Mouse (Mus musculus) thymus, adult 18-20 months (tissue): ENCODE results near the gene Srprb.

Experiments
- DNase-seq, 2 experiments: peaks; one replicate each; pipeline ENCODE4 v3.0.0; 2022; ENCODE audit warnings: mixed read lengths in 2 of 2

The Srprb gene

DNA sequence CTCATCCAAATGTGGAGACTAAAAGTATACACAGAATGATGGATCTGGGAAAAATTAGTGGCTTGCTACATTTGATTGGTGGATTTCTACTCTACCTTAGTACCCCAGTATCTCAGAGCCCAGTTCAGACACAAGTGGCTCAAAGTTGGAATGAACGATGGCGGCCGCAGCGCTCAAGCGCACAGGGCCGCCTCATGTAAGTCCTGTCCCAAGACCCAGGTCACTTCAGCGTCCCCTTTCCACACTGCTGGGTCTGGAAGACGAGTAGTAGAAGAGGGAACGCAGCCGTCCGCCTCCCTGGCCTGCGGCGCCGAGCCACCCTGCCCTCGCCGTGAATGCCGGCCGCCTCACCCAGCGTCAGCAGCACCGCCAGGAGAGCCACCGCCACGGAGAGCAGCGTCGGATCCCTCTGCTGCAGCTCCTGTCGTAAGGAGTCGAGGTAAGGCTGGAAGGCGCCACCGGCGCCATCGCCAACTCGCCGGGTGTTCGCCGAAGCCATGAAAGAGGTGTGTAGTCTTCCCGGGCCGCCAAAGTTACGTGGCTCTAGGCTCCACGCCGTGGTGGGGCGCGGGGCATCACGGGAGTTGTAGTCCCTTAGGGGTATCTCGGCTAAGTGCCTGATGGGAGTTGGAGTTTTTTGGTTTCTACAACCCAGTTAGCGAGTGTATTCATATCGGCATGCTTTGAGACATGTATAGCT is at the start of gene Srprb:
TSS of gene Srprb (minus strand) at position 577 of the 700 bp plus-strand sequence.
- DNase-seq, result peak; percentile 86 to 87

GRCm38 (mm10) chr9:103248618-103249017 is 46.7 kb upstream of the Srprb start:
- no peak for DNase-seq

- DNase-seq, result no peak
Observed at GRCm38 (mm10) chr9:103246526-103247168, 44.7 kb upstream of the Srprb start.

DNA sequence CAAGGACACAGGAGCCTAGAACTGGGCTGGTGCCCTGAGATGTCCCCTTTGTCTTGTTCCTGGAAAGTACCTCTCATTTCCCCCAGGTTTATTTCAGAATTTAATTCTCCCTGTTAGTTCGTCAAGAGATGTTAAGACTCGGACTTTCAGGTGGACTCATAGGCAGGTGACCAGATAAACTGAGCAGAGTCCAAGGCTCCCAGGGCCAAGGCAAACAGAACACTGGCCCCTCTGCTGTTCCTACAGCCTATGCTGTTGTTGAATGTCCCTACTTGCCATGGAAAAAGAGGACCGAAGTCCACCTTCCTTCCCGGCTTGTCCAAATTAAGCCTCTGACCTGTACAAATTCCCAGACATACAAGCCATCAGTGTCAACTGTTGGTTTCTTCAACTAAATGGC is 41.7 kb upstream of the Srprb start:
- DNase-seq, result no peak

DNA sequence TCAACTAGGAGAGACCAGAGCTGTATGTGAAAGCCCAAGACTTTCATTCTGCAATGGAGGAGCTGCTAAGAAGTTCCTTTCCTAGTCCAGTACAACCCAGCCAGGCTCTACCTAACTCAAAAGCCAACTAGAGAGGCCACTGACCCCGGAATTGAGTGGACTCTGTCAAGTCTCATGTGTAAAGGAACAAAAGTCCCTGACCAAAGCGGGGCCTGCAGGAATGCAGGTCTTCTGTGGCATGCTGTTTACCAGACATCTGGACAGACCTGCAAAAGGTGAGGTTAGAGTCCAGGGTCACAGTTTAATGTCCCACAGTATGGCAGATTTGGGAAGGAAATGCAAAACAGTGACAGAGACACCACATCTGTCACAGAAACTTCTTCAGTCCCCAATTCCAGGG is 39.3 kb upstream of the Srprb start:
- DNase-seq, result no peak

DNA sequence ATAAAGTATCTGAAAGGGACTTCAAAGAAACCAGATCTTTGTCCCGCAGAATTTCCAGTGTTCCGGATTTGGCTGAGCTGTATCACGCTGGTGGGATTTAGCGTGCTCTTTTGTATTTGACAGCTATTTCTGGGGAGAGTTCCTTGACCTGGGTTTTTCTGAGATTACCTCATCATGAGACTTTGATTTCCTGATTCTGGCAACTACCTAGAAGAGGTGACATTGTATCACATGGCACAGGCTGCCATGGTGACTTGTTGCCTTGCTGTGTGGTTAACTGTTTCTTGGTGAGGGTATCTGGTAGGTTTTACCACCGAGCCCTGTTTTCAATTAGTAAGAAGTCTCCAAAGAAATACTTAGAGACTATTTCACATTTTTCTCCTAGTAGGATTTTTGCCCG is 37.5 kb upstream of the Srprb start:
- no peak for DNase-seq

DNA sequence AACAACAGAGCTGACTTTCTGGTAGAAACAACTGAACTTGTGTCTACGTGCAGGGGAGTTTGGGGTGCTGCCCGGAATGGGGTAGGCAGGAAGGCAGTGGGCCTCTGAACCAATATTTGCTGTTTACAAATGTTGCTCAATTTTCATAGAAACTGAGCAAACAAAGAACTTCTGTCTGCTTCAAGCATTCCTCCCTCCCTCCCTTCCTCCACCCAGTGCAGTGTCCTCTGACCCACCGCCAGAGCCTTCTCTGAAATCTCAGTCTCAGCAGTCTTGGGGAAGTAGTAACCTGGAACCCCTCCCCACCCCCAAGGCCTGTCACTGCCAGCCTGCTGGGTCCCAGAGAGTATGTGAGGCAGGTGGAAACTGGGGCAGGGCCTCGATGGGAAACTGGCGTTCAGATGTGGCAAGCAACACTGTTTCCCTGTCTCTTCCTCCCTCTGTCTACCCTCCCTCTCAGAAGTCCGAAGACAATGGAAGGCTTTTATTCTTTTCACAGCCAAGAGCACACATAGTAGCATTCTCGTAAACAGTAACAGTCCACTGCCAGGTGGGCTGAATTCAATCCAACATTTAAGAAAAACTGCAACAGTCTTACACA is 32.7 kb upstream of the Srprb start:
- no peak for DNase-seq

DNA sequence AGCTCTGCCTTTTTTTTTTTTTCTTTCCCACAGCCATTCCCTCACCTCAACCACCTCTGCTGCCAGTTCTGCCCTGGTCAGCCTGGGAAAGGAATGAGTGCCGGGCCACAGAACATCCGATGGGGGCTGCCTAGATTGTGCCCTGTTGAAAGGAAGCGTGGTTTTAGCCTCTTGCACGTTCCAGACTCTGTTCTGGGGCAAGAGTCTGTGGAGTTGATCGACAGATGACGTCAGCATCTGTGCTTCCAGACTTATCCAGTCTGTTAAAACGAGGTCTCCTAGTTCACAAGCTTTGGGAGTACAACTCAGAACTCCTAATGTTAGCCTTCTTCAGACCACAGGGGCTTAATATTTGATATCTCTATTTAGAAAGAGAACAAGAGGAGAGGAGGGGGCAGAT is 32.1 kb upstream of the Srprb start:
- DNase-seq, result no peak

DNA sequence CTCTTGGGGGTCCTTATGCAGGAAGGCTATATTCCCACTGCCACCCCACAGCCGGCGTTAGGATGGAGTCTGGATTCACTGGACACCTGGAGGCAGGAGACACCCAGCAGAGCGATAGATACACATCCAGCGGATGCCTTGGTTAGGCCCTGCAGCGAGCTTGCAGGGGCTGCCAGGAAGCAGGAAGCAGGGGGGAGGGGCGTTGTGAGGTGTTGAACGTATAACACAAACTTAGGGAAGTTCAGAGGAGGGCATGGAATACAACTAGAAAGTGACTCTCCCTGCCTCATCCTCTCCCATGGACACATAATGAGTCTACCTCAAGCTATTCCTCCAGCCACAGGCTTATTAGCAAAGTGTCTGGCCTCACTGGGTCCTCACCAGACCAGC is 31.1 kb upstream of the Srprb start:
- peak; percentile 31 to 41 for DNase-seq

DNA sequence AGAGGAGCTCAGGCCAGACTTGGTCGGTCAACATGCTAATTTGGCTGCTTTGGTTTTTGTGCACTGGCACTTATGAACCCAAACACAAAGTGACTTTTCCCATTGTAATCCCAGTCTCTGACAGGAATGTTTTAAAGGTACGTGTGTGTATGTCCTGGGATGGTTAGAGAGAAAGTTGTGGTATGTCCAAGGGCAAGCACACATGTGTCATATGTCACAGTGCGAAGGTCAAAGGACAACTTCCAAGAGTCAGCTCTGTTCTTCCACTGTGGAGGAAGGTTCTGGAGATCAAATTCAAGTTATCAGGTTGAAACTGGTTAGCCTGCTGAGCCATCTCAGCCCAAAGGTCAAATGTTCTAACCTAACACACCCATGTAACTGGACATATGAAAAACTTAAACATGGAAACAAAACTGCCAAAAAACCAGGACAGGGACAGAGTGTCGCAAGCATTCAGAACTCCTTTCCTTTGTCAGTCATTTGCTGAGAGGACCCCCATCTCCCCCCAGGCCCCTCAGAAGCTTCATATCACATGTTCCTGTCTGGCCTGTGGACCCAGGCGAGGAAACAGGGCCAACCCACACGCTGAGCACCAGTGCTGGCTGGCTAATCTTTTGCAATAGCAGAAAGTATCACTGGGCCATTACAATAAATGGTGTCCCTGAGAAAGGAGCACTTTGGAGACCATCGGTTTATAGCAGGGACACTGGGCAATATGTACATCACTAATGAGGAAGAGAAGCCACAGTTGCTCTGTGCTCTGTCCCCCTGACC is 30.5 kb upstream of the Srprb start:
- DNase-seq, result no peak

- DNase-seq, result no peak
Observed at GRCm38 (mm10) chr9:103230151-103230951, 28.4 kb upstream of the Srprb start, which contains the start of the genes Gm20425 and Trf. Gene Gm20425, minus strand, starts transcription at chr9:103230307. Gene Trf, minus strand, starts transcription at chr9:103230444.

DNA sequence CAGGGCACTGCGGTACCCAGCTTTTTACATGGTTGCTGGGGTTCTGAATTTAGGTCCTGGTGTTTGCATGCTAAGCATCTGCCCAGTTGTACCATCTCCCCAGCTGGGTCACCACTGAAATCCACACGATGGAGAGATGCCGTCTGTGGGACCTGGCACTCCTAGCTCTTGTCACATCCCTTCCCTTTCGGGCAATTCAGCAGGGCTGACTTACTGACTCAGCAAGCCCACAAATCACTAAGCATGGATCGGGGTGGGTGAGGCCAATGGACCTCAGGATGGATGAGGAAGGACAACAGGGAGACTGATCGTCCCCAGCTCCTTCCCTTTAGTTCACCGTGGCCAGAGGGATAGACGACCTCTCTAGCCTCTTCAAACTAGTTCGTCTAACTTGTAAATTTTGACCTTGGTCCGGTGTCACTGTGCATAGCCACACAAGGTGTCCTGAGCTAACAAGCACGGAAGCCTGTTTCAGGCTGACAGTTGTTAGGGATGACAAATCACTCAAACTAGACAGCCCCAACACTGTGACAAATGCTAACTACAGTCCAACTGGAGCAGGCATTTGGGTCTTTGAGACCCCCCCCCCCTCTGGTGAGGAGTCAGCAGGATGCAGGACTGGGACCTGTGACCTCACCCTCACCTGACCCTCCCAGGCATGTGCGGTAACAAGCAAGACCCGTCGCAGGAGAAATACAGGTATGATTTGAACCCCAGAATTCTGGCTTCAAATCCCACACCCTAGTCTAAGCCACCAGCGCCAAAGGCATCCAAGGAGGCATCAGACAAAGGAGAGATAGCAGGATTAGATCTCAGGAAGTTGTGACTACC is 27.3 kb upstream of the Srprb start:
- no peak for DNase-seq

DNA sequence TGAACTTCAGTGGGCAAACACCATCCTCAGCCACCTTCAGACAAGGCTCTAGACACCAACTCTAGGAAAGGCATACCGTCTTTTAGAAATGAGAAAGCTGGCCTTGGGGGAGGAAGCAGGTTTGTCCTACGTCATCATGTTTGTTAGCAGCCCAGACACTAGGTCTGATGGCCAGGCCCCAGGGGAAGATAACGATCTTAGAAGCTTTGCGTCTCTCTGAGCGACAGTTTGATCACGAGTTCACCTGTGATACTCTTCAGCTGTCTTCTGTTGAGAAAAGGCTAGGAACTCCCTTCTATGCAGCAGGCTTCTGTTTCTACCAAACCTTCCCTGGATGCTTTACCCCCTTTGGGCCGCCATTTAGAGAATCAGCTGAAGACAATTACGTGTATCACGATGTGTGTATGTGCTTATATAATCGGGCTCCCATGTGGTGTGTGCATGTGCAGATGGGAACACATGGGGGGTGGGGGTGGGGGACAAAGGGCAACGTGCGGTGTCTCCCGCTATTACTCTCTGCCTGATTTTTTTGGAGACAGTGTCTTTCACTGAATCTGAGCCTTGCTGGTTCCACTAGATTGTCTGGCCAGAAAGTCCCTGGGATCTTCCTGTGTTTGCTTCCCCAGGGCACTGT is 26.6 kb upstream of the Srprb start:
- no peak for DNase-seq

DNA sequence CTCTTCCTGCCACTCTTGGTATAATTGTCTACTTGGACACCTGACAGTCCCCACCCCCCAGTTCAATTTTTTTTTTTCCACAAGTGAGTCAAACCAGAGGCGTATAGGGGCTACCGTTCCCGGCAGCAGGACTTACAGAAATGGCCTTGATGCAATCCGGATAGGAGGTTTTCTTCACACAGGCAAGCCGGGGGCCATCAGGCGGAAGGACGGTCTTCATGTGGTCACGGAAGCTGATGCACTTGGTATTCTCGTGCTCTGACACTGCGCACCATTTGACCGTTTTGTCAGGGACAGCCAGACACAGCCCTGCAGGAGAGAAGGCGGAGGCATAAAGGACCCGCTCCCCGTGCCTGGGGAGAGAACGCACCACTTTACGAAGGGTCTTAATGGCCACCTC is 25.8 kb upstream of the Srprb start:
- no peak for DNase-seq

GRCm38 (mm10) chr9:103226806-103227205 is 24.9 kb upstream of the Srprb start:
- no peak for DNase-seq

- peak in 1 of 2 experiments; percentile 19 for DNase-seq
Observed at GRCm38 (mm10) chr9:103225464-103225863, 23.5 kb upstream of the Srprb start.

- no peak for DNase-seq
Observed at GRCm38 (mm10) chr9:103224721-103225120, 22.8 kb upstream of the Srprb start.

GRCm38 (mm10) chr9:103214281-103214680 is 12.3 kb upstream of the Srprb start:
- DNase-seq, result no peak

- DNase-seq, result no peak
Observed at GRCm38 (mm10) chr9:103213631-103214030, 11.7 kb upstream of the Srprb start.

GRCm38 (mm10) chr9:103212654-103213420 is 10.9 kb upstream of the Srprb start:
- DNase-seq, result no peak
